Mouse (Mus musculus): ENCODE measurements at regions not wholly inside any gene's neighbourhood (a gene's known extent, or its start where the extent isn't known, plus 50 kb on each side); places are given as distances from the start of the nearest gene placed in this dataset.

DNA sequence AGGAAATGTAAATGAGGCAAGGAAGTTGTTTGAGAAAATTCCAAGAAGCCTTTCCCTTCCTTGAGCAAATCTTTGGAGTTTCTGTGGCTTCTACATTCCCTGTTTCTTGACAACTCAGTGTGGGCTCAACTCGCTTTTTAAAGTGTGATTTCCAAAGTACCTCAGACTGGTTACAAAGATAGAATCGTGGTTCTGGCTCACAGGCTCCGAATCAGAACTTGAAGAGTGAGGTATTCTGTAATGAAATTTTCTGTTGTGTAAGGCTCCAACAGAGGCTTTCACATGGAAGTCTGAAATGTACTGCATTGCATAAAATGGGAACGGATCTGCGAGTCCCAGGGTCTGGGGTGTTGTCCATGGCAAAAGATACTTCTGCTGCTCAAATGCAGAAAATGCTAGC is 170.2 kb upstream of the Rnf219 start:
- in situ Hi-C loops (cut with MboI, MseI), result no loop called here

GRCm38 (mm10) chr14:104688440-104688839 is 166.0 kb upstream of the Rnf219 start:
- in situ Hi-C loops (cut with MboI, MseI), result no loop called here

- in situ Hi-C loops (cut with MboI, MseI), result no loop called here
These were observed 154.4 kb upstream of the Rnf219 start for GRCm38 (mm10) chr14:104676810-104677209.

GRCm38 (mm10) chr14:104661696-104662095 is 139.3 kb upstream of the Rnf219 start:
- in situ Hi-C loops (cut with MboI, MseI), result no loop called here

DNA sequence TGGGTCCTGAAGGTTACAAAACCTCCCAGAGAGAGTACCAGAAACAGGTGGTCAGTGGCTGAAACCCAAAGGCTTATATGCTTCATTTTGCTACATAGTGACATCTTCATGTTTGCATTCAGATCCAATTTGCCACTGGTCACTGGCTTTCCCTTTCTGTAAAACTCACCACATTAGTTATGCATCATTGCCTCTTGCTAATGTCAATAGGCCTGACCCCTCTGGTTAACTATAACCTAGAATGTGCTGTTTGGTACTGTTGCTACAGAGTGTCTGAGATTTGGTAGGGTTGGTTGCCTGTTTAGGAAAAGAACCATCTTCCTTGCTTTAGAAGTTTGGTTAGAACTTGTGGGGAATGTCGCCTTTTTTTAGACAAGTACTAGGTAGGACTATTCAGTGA is 136.3 kb upstream of the Rnf219 start:
- in situ Hi-C loops (cut with MboI, MseI), result no loop called here

DNA sequence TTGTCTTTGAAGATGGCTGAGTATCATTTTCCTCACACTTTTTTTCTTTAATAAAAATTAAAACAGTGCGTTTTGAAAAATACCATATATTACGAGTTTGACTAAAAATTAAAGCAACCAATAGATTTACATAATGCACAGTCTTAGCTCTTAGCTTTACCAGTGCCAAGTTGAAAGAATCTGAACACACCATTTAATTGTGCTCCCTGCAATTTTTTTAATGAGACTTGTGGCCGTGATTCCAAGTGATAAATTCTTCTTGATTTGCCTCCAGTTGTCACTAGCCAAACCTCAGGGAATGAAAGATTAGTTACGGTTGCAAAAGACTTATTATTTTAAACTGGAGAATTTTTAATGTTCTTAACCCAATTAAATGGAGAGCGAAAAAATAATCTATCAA is 127.5 kb upstream of the Rnf219 start:
- in situ Hi-C loops (cut with MboI, MseI), result no loop called here

DNA sequence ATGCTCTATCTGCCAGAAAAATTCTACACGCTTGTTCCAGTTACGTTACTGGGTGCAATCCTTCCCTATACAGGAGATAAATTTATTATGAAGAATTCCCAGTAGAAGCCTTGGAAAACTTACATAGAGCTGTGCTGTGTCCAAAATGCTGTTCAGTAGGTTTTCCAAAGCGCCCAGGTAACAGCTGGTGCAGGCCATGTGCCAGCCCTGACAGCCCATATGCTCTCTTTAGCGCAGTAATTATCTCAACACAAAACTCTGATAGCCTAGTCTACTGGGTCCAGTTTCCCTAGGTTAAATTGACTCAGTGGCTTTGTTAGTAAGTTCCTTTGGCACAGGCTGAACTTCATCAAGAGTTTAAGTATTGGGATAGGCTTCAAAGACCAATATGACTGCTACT is 122.2 kb upstream of the Rnf219 start:
- in situ Hi-C loops (cut with MboI, MseI), result no loop called here

DNA sequence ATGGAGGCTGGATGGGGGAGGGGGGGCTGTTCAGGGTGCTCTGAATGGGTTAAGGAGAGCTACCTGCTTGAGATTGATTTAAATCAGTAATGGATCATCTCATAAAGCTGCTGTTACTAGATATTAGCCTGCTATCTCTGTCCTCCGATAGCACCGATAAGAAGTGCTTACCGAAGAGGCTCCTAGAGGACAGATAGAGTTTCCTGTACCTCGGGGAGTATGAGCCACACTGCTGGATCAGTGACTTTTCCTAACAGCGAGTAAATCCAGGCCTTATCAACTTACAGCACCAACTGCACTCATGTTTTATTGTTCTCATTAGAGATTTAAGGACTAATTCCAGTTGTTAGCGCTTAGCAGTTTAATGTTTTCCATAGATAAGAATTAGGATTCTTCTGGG is 120.3 kb upstream of the Rnf219 start:
- in situ Hi-C loops (cut with MboI, MseI), result no loop called here

- in situ Hi-C loops (cut with MboI, MseI), result no loop called here
These were observed 116.9 kb upstream of the Rnf219 start for GRCm38 (mm10) chr14:104639300-104639699.

GRCm38 (mm10) chr14:104611467-104611866 is 89.0 kb upstream of the Rnf219 start:
- in situ Hi-C loops (cut with MboI, MseI), result no loop called here

DNA sequence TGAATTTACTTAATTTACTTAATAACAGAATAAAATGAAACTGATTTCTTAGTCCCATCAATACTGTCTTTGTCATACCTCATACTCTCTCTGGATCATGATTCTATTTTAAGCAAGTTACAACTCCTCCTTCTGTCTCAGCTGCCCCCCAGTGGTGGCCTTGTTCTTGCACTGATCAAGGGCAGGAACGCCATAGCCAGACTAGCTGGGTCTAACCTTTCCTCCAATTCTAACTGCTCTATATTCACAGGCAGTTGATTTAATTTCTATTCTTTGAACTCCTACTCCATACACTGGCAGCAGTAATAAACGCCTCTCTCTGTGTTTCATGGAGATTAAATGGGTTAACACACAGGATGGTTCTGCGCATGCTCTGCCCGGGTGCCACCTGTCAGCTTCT is 87.9 kb upstream of the Rnf219 start:
- in situ Hi-C loops (cut with MboI, MseI), result no loop called here

GRCm38 (mm10) chr14:104594851-104595250 is 72.4 kb upstream of the Rnf219 start:
- in situ Hi-C loops (cut with MboI, MseI), result no loop called here

Measured in regulatory T cell (primary cell).